Mouse (Mus musculus) adrenal gland, adult (tissue): Measurements from ENCODE around the gene Ppp5c.

ENCODE experiments used
- DNase-seq, 2 experiments: peaks; one replicate each; pipeline ENCODE4 v3.0.0; 2022 to 2023; ENCODE audit warnings: low spot score in 1 of 2; ENCODE audit not compliant: inconsistent age in 2 of 2

Ppp5c gene

GRCm38 (mm10) chr7:16987541-16988149, 40.1 kb downstream of the Ppp5c start:
- no peak for DNase-seq

GRCm38 (mm10) chr7:16982859-16983568, 44.7 kb downstream of the Ppp5c start, which contains the start of gene Gm42372:
Gm42372 (plus strand) TSS chr7:16983086.
- peak; percentile 68 to 74 for DNase-seq

- peak in 1 of 2 experiments; percentile 72 for DNase-seq
These were observed 47.4 kb downstream of the Ppp5c start for GRCm38 (mm10) chr7:16980348-16980747.

- DNase-seq: no peak
These were observed 49.1 kb downstream of the Ppp5c start for GRCm38 (mm10) chr7:16978593-16978992.

- no peak for DNase-seq
These were observed 49.6 kb downstream of the Ppp5c start for GRCm38 (mm10) chr7:16978173-16978572.

- DNase-seq: no peak
These were observed 51.4 kb downstream of the Ppp5c start for GRCm38 (mm10) chr7:16976298-16976697.

GRCm38 (mm10) chr7:16974018-16974417, 53.7 kb downstream of the Ppp5c start:
- peak; percentile 73 to 78 for DNase-seq

- DNase-seq: no peak
These were observed 56.6 kb downstream of the Ppp5c start for GRCm38 (mm10) chr7:16971160-16971559.

- no peak for DNase-seq
These were observed 59.3 kb downstream of the Ppp5c start for GRCm38 (mm10) chr7:16968414-16968813.

- DNase-seq: no peak
These were observed 66.0 kb downstream of the Ppp5c start for GRCm38 (mm10) chr7:16961678-16962077.

GRCm38 (mm10) chr7:16959539-16960187, 68.1 kb downstream of the Ppp5c start, which contains the start of gene Pnmal1:
Pnmal1 (plus strand) TSS chr7:16959679.
- peak; percentile 82 to 91 for DNase-seq

- no peak for DNase-seq
These were observed 71.1 kb downstream of the Ppp5c start for GRCm38 (mm10) chr7:16956410-16957265.

- DNase-seq: no peak
These were observed 72.0 kb downstream of the Ppp5c start for GRCm38 (mm10) chr7:16955712-16956111.
